Mouse (Mus musculus) stomach, postnatal 0 days (tissue): ENCODE results near the gene Nt5c2.

Experiments used
- CTCF ChIP-seq: IDR thresholded peaks from 2 replicates; pipeline ENCODE4 v1.5.1; 2016; ENCODE audit warnings: antibody characterized with exemption, low read depth, mild to moderate bottlenecking, moderate library complexity
- EP300 ChIP-seq: optimal IDR thresholded peaks from 2 replicates; pipeline ENCODE3; 2016; ENCODE audit warnings: antibody characterized with exemption

DNA sequence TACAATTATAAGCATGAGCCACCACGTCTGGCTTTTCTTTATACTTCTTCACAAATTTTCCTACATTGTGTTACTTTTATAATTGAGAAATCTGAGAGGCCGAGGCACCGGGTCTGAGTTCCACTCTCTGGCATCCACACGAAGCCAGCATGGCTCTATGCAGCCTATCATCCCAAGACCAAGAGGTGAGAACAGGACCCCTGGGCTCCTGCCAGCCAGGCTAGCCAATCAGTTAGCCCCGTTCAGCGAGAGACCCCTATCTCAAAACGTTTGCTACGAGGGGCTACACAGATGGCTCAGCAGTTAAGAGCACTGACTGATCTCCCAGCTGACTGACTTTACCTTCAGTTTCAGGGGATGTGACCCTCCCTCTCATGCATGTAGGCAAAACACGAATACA, 50.6 kb downstream of the Nt5c2 start:
- no peak for TF ChIP-seq CTCF
- TF ChIP-seq EP300, result no peak
